Mouse (Mus musculus) embryonic fibroblast, embryonic 13.5 days (primary cell): ENCODE measurements around the gene Cask.

Experiments
- CTCF ChIP-seq: IDR thresholded peaks from 2 replicates; pipeline ENCODE4 v1.5.1; 2011; ENCODE audit warnings: mild to moderate bottlenecking, control low read depth, low read length, moderate library complexity, borderline replicate concordance; ENCODE audit not compliant: insufficient read depth
- POLR2A ChIP-seq: IDR thresholded peaks from 2 replicates; pipeline ENCODE4 v1.6.1; 2011; ENCODE audit warnings: low read depth, mild to moderate bottlenecking, control low read depth, low read length, moderate library complexity

DNA sequence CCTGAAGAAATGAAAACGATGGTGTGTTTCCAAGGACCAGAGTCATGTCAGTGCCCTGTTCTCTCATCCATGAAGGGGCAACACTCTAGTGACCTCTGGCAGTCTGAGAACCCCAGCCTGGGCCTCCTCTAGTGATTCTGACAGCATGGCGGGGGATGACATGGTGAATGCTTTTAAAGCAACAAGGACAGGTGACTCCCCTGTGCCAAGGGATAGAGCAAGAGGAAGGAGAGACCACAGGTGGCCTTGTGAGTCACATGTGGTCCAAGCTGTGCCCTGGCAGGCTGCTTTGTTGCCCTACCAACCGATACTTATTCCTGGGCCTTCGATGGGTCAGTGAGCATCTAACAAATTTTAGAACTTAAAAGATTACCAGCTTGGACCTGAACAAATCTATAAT, 330.6 kb downstream of the Cask start:
- TF ChIP-seq CTCF (no peak), POLR2A (no peak)
